Mouse (Mus musculus): ENCODE results near the gene Psmc3.

- TF ChIP-seq CTCF (IDR thresholded peaks at IDR 0.05; ENCODE audit: extremely low read depth, insufficient read depth, low read length) (no peak), POLR2A (IDR thresholded peaks at IDR 0.05; ENCODE audit: extremely low read depth, insufficient read depth, low read length) (no peak)
Measured at GRCm38 (mm10) chr2:91053181-91053933, 452 bp upstream of the Psmc3 start.
